Mouse (Mus musculus): ENCODE measurements around the gene Gtpbp3. TPM values are rescaled to one million over a fixed set of nuclear protein-coding genes. Genes with fewer than 3 reads are reported as not detected.

The Gtpbp3 gene
- 10 to 100 TPM; 17.5 to 22.2 (median 19.0) TPM for total RNA-seq (2022)

DNA sequence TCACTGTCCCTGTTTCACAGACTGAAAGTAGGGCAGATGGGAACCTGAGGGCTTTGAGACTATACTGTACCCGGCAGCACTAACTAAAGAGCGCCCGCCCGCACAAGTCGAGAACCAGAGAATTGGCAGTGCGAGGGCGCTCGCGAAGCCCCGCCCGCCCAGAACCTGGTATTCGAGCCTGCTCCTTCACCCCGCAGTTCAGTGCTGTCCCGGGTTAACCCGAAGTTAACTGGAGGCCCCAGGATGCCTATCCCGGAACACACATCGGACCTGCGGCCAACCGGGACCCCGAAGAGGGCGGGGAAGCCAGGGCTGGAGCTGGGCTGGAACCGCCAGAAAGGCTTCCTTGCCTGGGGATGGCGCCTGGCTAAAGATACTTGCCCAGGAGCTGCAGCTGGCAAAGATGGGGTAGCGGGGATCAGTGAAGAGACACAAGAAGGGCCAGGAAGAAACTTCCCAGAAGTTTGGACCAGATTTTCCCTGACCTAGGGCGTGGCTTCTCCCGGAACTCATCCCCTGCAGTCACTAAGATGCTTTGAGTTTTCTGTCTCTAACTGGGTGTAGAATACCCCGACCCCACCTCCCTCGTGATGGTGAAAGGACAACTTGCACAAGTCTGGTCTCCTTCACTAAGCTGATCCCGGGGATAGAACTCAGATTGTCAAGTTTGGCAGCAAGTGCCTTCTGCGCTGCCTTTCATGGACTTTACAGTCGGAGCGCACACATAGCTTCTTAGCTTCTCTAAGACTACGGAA, at the start of gene Gtpbp3:
TSS of gene Gtpbp3 (plus strand) at position 413 of the 755 bp plus-strand sequence.
- DNase-seq (ENCODE audit: low spot score): peak; percentile 81

DNA sequence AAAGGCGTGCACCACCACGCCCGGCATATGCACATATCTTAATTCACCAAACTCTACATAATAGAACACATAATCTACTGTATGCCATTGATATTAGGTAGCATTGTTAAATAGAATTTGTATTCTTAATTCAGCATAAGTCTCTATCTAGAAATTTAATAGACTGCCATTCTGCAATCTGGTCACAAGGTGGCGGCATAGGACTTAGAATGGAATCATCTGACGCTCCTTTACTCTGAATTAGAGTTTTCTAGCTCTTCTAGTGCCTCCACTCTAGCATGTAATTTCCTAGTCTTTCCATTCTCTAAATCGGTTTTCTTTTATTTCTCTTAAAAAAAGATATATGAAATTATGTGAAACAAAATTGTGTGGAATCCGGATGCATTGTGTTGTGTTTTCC, 46.5 kb upstream of the Gtpbp3 start:
- DNase-seq (ENCODE audit: low spot score): peak; percentile 54

- DNase-seq (ENCODE audit: low spot score): no peak
These were observed 42.8 kb upstream of the Gtpbp3 start for GRCm38 (mm10) chr8:71445096-71445495.

GRCm38 (mm10) chr8:71451337-71451736, 36.6 kb upstream of the Gtpbp3 start:
- DNase-seq (ENCODE audit: low spot score): no peak

DNA sequence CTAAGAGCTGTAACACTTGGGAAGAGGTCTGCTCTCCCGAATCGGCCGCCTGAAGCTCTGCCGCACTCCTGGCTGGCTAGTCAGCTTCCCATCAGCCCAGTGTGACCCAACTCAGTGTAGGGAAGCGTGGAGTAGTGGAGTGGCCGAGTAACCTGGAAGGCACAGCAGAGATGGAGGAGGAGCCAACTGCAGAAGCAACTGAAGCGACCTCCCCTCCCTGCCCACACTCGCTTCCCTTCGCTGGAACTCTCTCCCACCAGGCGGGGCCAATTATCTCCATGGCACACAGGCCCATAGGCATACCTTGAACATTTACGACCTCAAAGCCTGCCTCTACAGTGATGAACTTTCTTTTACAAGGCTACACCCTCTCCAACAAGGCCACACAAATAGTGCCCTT, 36.1 kb upstream of the Gtpbp3 start:
- DNase-seq (ENCODE audit: low spot score): no peak

- no peak for DNase-seq (ENCODE audit: low spot score)
These were observed 35.2 kb upstream of the Gtpbp3 start for GRCm38 (mm10) chr8:71452669-71453068.

GRCm38 (mm10) chr8:71454668-71455067, 33.2 kb upstream of the Gtpbp3 start:
- DNase-seq (ENCODE audit: low spot score): no peak

DNA sequence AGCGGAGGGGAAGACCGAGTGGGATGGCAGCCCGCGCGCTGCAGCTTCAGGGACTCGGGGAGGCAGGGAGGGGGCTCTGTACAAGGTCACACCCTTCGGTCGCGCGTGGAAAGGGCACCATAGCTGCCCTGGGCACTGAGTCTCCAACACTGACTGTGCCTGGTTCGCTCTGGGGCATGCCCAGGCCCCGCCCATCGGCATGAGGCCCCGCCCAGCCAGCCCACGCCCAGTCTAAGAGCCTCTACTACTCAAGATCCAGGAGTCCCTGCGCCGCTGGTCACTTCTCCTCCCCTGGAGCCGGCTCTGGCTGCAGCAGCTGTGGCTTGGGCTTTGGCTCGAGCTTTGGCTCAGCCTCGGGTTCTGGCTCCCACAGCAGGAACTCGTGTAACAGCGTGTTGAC, 31.0 kb upstream of the Gtpbp3 start:
- DNase-seq (ENCODE audit: low spot score): no peak

DNA sequence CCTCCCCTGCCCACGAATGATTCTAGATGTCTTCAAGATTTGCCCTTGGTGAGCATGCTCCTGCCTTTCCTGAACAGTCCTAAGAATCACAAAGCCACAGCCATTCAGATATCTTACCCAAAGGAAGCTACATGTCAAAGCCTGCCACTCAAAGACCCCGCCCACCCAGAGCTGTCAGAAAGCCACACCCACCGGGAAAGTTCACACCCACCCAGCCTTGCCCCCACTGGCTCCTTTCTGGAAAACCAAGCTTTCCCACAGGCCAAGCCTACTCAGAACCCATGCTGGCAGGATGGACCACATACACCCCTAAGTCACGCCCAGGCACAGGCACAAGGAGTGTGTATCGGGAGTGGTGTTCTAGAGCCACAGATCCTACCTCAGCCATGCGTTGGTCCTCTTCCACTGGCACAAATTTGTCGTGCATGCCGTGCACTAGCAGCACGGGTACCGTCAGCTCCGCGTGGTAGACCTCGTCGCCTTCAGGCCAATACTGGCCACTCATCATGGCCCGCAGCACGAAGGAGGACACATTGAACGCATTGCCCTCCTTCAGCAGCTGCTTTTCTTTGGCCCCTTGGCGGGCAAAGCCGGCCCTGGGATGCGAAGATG, 30.1 kb upstream of the Gtpbp3 start:
- DNase-seq (ENCODE audit: low spot score): no peak

DNA sequence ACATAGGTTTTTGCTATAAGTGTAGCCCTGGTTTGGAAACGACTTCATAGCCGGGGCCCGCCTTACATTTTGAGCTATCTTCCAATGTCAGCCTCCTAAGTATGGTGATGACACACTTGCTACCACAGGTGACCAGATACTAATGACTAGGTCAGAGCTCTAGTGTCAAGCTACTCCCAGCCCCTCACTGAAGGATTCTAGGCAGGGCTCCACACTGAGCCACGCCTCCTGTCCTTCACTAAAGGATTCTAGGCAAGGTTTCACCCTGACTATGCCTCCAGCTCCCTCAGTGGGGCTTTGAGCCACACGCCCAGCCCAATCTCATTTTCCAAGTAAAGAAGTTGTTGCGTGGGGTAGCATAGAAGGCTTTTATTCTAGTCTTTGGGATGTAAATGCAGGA, 27.2 kb upstream of the Gtpbp3 start:
- no peak for DNase-seq (ENCODE audit: low spot score)

DNA sequence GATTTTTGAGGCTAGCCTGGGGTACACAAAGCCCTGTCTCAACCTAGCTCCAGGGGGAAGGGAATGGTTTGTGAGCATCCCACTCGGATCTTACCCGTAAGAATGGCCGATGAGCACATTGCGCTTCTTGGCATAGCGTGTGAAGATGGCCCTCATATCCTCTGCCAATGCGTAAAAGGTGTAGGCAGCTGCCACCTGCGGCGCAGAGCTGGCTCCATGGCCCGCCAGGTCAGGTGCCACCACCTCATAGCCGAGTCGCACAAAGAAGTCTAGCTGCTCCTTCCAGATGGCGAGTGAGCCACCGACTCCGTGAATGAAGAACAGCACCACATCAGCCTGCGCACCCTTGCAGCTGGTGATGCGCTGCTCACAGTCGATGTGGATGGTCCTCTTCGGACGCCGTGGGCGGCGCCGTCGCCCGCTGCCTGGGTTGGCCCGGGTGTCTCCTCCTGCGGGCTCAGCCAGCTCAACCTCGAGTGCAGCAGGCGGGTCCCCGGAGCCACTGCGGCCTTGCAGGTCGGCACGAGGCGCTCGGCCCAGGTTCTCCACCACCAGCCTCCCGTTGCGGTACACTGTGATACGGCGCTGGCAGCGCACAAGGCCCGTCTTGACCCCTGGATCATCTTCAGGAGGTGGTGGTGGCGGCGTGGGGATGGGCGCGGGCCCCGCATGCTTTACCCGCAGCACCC, 26.6 kb upstream of the Gtpbp3 start:
- no peak for DNase-seq (ENCODE audit: low spot score)

- no peak for DNase-seq (ENCODE audit: low spot score)
These were observed 25.7 kb upstream of the Gtpbp3 start for GRCm38 (mm10) chr8:71462191-71462590.

GRCm38 (mm10) chr8:71462786-71463185, 25.1 kb upstream of the Gtpbp3 start:
- no peak for DNase-seq (ENCODE audit: low spot score)

- peak; percentile 97 for DNase-seq (ENCODE audit: low spot score)
These were observed 24.5 kb upstream of the Gtpbp3 start, which contains the start of gene Abhd8 for GRCm38 (mm10) chr8:71463188-71464033. Abhd8 (minus strand) TSS chr8:71463655.

DNA sequence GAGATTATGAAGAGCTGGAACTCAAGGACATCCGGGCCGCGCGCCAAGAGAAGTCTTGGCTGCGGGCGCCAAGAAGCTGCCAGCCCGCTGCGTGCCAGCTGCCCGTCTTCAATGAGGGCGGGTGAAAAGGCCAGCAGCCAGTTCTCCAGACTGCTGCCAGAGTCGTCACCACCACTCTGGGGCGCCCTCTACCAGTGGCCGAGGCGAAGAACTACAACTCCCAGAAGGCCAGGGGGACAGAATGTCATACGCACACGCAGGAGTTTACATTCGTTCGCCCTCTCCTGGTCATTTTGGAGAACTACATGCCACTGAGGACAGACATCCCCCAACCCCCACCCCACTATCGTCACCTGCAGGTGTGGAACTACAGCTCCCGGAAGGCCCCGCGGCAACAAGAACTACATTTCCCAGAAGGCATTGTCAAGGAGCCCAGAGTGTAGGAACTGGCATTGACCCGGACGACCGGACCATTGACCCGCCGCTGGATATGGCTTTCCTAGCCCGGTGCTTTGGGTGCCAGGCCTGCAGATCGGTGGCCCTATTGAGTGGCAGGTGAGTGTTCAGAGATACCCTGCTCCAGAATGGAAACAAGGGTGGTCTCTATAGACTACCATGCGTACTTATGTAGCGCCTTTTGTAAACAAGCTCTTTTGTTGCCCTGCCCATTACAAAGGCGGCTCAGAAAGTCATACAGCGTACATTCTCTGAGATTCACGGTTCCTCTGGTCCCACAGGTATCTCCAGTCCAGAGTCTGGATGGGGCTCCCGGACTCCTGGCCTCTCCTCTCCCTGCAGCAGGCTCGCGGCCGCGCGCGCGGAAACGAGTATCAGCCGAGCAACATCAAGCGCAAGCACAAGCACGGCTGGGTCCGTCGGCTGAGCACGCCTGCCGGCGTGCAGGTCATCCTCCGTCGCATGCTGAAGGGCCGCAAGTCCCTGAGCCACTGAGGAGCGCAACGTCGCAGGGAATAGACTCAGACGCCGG, 23.1 kb upstream of the Gtpbp3 start, which contains the start of gene Mrpl34:
TSS of gene Mrpl34 (plus strand) at position 447 of the 988 bp plus-strand sequence.
- DNase-seq (ENCODE audit: low spot score): peak; percentile 99

DNA sequence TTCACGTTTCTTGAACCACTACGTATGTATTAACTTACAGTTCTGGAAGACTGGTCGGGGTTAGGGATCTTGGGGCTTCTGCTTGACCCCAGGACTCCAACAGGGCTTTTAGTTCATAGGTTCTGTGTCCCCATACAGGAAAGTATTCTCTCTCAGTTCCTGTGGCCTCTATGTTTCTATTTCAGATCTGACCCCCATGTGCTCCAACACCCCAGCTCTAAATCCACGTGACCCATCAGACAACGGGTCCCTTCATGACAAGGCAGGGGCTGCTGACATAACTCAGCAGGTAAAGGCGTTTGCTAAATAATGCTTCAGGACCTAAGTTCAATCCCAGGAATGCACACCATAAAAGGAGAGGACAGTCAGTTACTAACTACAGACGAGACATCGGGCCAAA, 22.2 kb upstream of the Gtpbp3 start:
- no peak for DNase-seq (ENCODE audit: low spot score)

GRCm38 (mm10) chr8:71466198-71466597, 21.7 kb upstream of the Gtpbp3 start:
- no peak for DNase-seq (ENCODE audit: low spot score)

GRCm38 (mm10) chr8:71467201-71467600, 20.7 kb upstream of the Gtpbp3 start:
- DNase-seq (ENCODE audit: low spot score): no peak

- no peak for DNase-seq (ENCODE audit: low spot score)
These were observed 19.9 kb upstream of the Gtpbp3 start for GRCm38 (mm10) chr8:71468001-71468400.

DNA sequence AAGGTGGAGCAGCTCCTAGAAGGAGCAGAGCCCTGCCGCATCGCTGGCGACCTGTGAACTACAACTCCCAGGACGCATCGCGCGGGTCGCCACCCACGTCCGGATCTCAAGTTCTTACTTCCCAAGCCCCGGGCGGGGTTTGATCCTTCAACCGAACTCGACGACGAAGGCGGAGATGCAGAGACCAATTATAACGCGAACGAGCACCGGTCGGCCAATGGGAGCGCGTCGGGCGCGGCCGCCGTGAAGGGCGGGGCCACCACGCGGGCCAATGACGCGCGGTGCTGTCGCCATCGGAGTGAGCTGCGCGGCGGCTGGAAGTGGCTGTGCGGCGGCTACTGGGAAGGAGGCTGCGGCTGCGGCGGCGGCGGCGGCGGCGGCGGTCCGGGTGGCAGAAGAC, 19.0 kb upstream of the Gtpbp3 start, which contains the start of gene Dda1:
TSS of gene Dda1 (plus strand) at position 284 of the 400 bp plus-strand sequence.
- DNase-seq (ENCODE audit: low spot score): peak; percentile 98
